Mouse (Mus musculus): Measurements from ENCODE around the gene Stk10.

DNA sequence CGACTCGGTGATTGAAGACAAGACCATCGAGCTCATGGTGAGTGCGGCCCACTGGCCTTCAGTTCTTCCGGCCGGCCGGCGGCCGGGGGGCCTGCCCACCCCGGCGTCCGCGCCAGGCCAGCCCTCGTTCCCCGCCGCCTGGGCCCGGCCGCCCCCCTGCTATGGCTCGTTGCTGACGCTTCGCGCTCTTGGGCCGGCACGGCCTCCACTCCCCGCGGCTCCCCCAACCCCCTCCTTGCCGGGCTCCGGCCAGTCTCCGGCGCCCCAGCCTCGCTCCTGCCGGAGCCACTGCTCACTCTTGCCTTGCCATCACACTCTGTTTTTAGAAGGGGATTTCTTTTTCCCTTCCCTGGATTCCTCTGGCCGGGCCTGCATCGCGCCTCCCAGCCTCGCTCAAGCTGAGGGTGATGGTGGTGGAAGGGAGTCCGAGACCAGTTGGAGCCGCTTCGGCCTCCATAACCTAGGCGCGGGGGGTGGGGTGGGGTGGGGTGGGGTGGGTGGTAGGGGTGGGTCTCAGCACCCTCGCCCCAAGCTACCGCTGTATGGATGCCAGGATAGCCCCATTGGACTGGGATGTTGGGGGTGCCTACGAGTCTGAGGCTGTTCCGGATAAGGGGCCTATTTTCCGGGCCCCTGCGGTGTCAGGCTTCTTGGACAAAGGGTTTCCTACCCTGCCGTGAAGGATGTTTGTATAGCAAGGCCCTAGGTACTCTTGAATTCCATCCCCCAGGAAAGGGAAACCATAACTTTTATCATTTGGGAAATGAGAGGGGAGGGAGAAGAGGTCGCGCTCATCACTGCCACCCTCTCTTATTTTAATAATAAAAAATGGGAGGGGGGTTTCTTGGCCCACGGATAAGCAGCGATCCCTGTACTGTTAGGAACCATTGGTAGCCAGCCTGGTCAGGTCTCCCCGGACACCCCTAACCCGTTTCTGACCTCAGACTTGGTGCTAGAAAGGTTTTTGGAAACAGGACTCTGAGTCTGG is 110.1 kb downstream of the Stk10 start:
- TF ChIP-seq CTCF (IDR thresholded peaks at IDR 0.05; ENCODE audit: low read depth) (no peak), EP300 (IDR thresholded peaks at IDR 0.05; ENCODE audit: low read depth) (no peak)

All from liver, embryonic 14.5 days (tissue).